Mouse (Mus musculus): ENCODE data around the gene Ifi211. TPM values are rescaled to one million over a fixed set of nuclear protein-coding genes. Genes with fewer than 3 reads are reported as not detected.
"Not testable (repeated sequence)": the region's sequence is repeated elsewhere in the genome, so short reads cannot be mapped to it uniquely, and the experiment has no call there.

Gene Ifi211
- polyA plus RNA-seq, 1 experiment, result 0.21 TPM

GRCm38 (mm10) chr1:173914559-173914958 is 1.7 kb upstream of the Ifi211 start:
- H3K27ac ChIP-seq (ENCODE audit: insufficient read depth, low read length), result no peak overlapping the region
- TF ChIP-seq POLR2A (IDR thresholded peaks at IDR 0.05; ENCODE audit: extremely low read depth, insufficient read depth, low read length), result no peak
- TF ChIP-seq CTCF (IDR thresholded peaks at IDR 0.05; ENCODE audit: extremely low read depth, insufficient read depth, low read length), result no peak
- no peak overlapping the region for H3K4me3 ChIP-seq (ENCODE audit: insufficient read depth, low read length)
- H3K4me1 ChIP-seq (ENCODE audit: control insufficient read depth, insufficient read depth, low read length), result no peaks in the 10 kb centered on the region

- not testable (repeated sequence) for H3K27ac ChIP-seq (ENCODE audit: insufficient read depth, low read length); H3K4me3 ChIP-seq (ENCODE audit: insufficient read depth, low read length); H3K4me1 ChIP-seq (ENCODE audit: control insufficient read depth, insufficient read depth, low read length)
Measured at GRCm38 (mm10) chr1:173913256-173913791, 478 bp upstream of the Ifi211 start.

- no peak overlapping the region for H3K4me3 ChIP-seq (ENCODE audit: insufficient read depth, low read length)
- TF ChIP-seq POLR2A (IDR thresholded peaks at IDR 0.05; ENCODE audit: extremely low read depth, insufficient read depth, low read length) (no peak), CTCF (IDR thresholded peaks at IDR 0.05; ENCODE audit: extremely low read depth, insufficient read depth, low read length) (no peak)
- H3K27ac ChIP-seq (ENCODE audit: insufficient read depth, low read length), result no peak overlapping the region
- no peaks in the 10 kb centered on the region for H3K4me1 ChIP-seq (ENCODE audit: control insufficient read depth, insufficient read depth, low read length)
Measured at GRCm38 (mm10) chr1:173911808-173912464, 910 bp downstream of the Ifi211 start.

GRCm38 (mm10) chr1:173908390-173908789 is 4.5 kb downstream of the Ifi211 start:
- H3K4me1 ChIP-seq (ENCODE audit: control insufficient read depth, insufficient read depth, low read length); H3K4me3 ChIP-seq (ENCODE audit: insufficient read depth, low read length); H3K27ac ChIP-seq (ENCODE audit: insufficient read depth, low read length): not testable (repeated sequence)

GRCm38 (mm10) chr1:173905885-173906284 is 7.0 kb downstream of the Ifi211 start:
- H3K4me3 ChIP-seq (ENCODE audit: insufficient read depth, low read length); H3K4me1 ChIP-seq (ENCODE audit: control insufficient read depth, insufficient read depth, low read length); H3K27ac ChIP-seq (ENCODE audit: insufficient read depth, low read length): not testable (repeated sequence)

- H3K4me1 ChIP-seq (ENCODE audit: control insufficient read depth, insufficient read depth, low read length); H3K27ac ChIP-seq (ENCODE audit: insufficient read depth, low read length): not testable (repeated sequence)
Measured at GRCm38 (mm10) chr1:173889741-173890140, 23.1 kb downstream of the Ifi211 start.

GRCm38 (mm10) chr1:173887026-173887787 is 25.6 kb downstream of the Ifi211 start:
- H3K4me1 ChIP-seq (ENCODE audit: control insufficient read depth, insufficient read depth, low read length); H3K27ac ChIP-seq (ENCODE audit: insufficient read depth, low read length); H3K4me3 ChIP-seq (ENCODE audit: insufficient read depth, low read length): not testable (repeated sequence)

More at GRCm38 (mm10) chr1:173889741-173890140, 23.1 kb downstream of the Ifi211 start:
- H3K4me3 ChIP-seq (ENCODE audit: insufficient read depth, low read length), result not testable (repeated sequence)

- H3K4me3 ChIP-seq (ENCODE audit: insufficient read depth, low read length); H3K4me1 ChIP-seq (ENCODE audit: control insufficient read depth, insufficient read depth, low read length); H3K27ac ChIP-seq (ENCODE audit: insufficient read depth, low read length): not testable (repeated sequence)
Measured at GRCm38 (mm10) chr1:173880004-173880666, 32.7 kb downstream of the Ifi211 start.

GRCm38 (mm10) chr1:173879225-173879987 is 33.4 kb downstream of the Ifi211 start:
- H3K4me1 ChIP-seq (ENCODE audit: control insufficient read depth, insufficient read depth, low read length); H3K27ac ChIP-seq (ENCODE audit: insufficient read depth, low read length); H3K4me3 ChIP-seq (ENCODE audit: insufficient read depth, low read length): not testable (repeated sequence)

GRCm38 (mm10) chr1:173878264-173878663 is 34.6 kb downstream of the Ifi211 start:
- H3K4me3 ChIP-seq (ENCODE audit: insufficient read depth, low read length); H3K27ac ChIP-seq (ENCODE audit: insufficient read depth, low read length); H3K4me1 ChIP-seq (ENCODE audit: control insufficient read depth, insufficient read depth, low read length): not testable (repeated sequence)

- H3K27ac ChIP-seq (ENCODE audit: insufficient read depth, low read length); H3K4me3 ChIP-seq (ENCODE audit: insufficient read depth, low read length); H3K4me1 ChIP-seq (ENCODE audit: control insufficient read depth, insufficient read depth, low read length): not testable (repeated sequence)
Measured at GRCm38 (mm10) chr1:173877125-173877524, 35.7 kb downstream of the Ifi211 start.

GRCm38 (mm10) chr1:173868586-173868985 is 44.3 kb downstream of the Ifi211 start:
- H3K4me1 ChIP-seq (ENCODE audit: control insufficient read depth, insufficient read depth, low read length); H3K4me3 ChIP-seq (ENCODE audit: insufficient read depth, low read length); H3K27ac ChIP-seq (ENCODE audit: insufficient read depth, low read length): not testable (repeated sequence)

All from cortical plate, adult 2 months (tissue).